Mouse (Mus musculus) CD4-positive, CD25-positive, alpha-beta regulatory T cell, adult 4 months (primary cell): ENCODE results near the gene Zbtb37. TPM values are rescaled to one million over a fixed set of nuclear protein-coding genes. Genes with fewer than 3 reads are reported as not detected.
"Not testable (repeated sequence)": the region's sequence is repeated elsewhere in the genome, so short reads cannot be mapped to it uniquely, and the experiment has no call there.

ENCODE experiments used
- ATAC-seq: one replicate; pipeline ENCODE4 v1.8.0; 2017
- polyA plus RNA-seq, 2 experiments: library from polyadenylated mRNA; unstranded; fragments of 100-300 nt; shearing (Covaris generic); gene quantifications; one replicate each; pipeline ENCODE4 v1.2.1; 2017

Zbtb37 gene
- polyA plus RNA-seq, 2 experiments from 2014 or later = 8.3 to 11.0 TPM

- ATAC-seq = no peak
Measured at GRCm38 (mm10) chr1:161032345-161032744, 2.3 kb downstream of the Zbtb37 start.

- no peak for ATAC-seq
Measured at GRCm38 (mm10) chr1:161031881-161032280, 2.8 kb downstream of the Zbtb37 start.

GRCm38 (mm10) chr1:161030058-161030457 lies 4.6 kb downstream of the Zbtb37 start:
- ATAC-seq = no peak

- not testable (repeated sequence) for ATAC-seq
Measured at GRCm38 (mm10) chr1:161028427-161028826, 6.2 kb downstream of the Zbtb37 start.

GRCm38 (mm10) chr1:161027196-161027595 lies 7.5 kb downstream of the Zbtb37 start:
- ATAC-seq = no peak

GRCm38 (mm10) chr1:161025410-161026210 lies 9.0 kb downstream of the Zbtb37 start:
- ATAC-seq = no peak

- ATAC-seq = no peak
Measured at GRCm38 (mm10) chr1:161020051-161020450, 14.6 kb downstream of the Zbtb37 start.

- ATAC-seq = no peak
Measured at GRCm38 (mm10) chr1:161016378-161016777, 18.3 kb downstream of the Zbtb37 start.

- ATAC-seq = no peak
Measured at GRCm38 (mm10) chr1:161010436-161010835, 24.2 kb downstream of the Zbtb37 start.

GRCm38 (mm10) chr1:161008038-161008437 lies 26.6 kb downstream of the Zbtb37 start:
- ATAC-seq = no peak

- ATAC-seq = no peak
Measured at GRCm38 (mm10) chr1:161006471-161006870, 28.2 kb downstream of the Zbtb37 start.

- no peak for ATAC-seq
Measured at GRCm38 (mm10) chr1:161005526-161005925, 29.1 kb downstream of the Zbtb37 start.

- no peak for ATAC-seq
Measured at GRCm38 (mm10) chr1:161004942-161005341, 29.7 kb downstream of the Zbtb37 start.

- no peak for ATAC-seq
Measured at GRCm38 (mm10) chr1:160993851-160994250, 40.8 kb downstream of the Zbtb37 start.

- ATAC-seq = no peak
Measured at GRCm38 (mm10) chr1:160989395-160989794, 45.3 kb downstream of the Zbtb37 start.

- no peak for ATAC-seq
Measured at GRCm38 (mm10) chr1:160986881-160987635, 47.6 kb downstream of the Zbtb37 start.

- ATAC-seq = no peak
Measured at GRCm38 (mm10) chr1:160985477-160985876, 49.2 kb downstream of the Zbtb37 start.

- peak; percentile 53 for ATAC-seq
Measured at GRCm38 (mm10) chr1:160984731-160985130, 49.9 kb downstream of the Zbtb37 start.

GRCm38 (mm10) chr1:160982887-160983286 lies 51.8 kb downstream of the Zbtb37 start:
- no peak for ATAC-seq

- no peak for ATAC-seq
Measured at GRCm38 (mm10) chr1:160981337-160981736, 53.3 kb downstream of the Zbtb37 start.

- no peak for ATAC-seq
Measured at GRCm38 (mm10) chr1:160980537-160981234, 54.0 kb downstream of the Zbtb37 start.

GRCm38 (mm10) chr1:160980021-160980420 lies 54.6 kb downstream of the Zbtb37 start:
- no peak for ATAC-seq

- no peak for ATAC-seq
Measured at GRCm38 (mm10) chr1:160978071-160978735, 56.4 kb downstream of the Zbtb37 start, which contains the start of gene Serpinc1. Serpinc1 (plus strand) TSS chr1:160978585.
